Mouse (Mus musculus): ENCODE data around the gene Angptl6. TPM values are rescaled to one million over a fixed set of nuclear protein-coding genes. Genes with fewer than 3 reads are reported as not detected.

The Angptl6 gene
- polyA plus RNA-seq (2012; rRNA removed) = 8.1 and 9.3 TPM in 2 replicates
- polyA plus RNA-seq (2014; fragmentation: Nextera tagmentation; extraction: Ambion mirVana) = 6.8 and 7.6 TPM in 2 replicates

DNA sequence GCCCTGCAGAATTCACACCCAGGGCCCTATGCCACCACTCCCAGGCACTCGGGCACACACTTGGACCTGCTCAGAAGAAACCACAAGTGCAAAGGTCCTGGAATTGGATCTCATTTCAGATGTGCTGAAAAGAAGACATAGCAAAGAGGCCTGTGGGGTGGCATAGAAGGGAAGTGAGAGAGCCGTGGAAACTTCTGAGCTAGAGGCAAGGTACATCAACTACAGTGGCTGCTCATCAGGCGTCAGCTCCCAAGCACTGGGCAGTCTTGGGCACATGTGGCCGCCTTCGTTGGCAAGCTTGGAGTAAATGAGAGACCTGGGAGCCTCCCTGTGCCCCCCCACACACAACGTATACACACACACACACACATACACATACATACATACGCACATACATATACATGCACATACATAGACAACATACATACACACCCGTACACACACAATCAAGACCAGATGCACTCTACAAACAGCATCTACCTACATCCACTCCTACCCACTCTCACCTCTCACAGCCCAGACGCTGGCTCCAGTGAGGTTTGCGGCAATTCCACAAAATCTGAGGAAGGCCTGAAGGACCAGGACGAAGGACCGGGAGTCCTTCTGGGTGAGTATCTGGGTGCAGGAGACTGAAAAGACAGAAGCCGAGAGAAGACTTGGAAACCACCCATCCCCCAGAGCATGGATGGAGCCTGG is at the start of gene Angptl6:
Gene Angptl6 (minus strand): TSS at position 631 of the 696 bp plus-strand sequence.
- DNase-seq (ENCODE audit: low read depth in 3 of 3, low spot score in 3 of 3) = no peak
- Histone ChIP-seq H3K27me3 (ENCODE audit: control insufficient read depth, insufficient read depth, low read length) (no peaks in the 10 kb centered on the region), H3K4me3 (ENCODE audit: insufficient read depth in 1 of 2, low read depth in 2 of 2, low read length in 2 of 2) (peak within 1 kb of the TSS; percentile 47 to 57), H3K4me2 (ENCODE audit: low read depth) (peak within 1 kb of the TSS; percentile 92), H3K4me1 (replicated peaks; ENCODE audit: control insufficient read depth in 2 of 2, insufficient read depth in 2 of 2, low read length in 1 of 2) (peaks cover 4 to 6% of the 10 kb centered on the region in 2 experiments), H3K9me3 (ENCODE audit: control insufficient read depth, low read length) (no peaks in the 10 kb centered on the region), H3K27ac (peak within 1 kb of the TSS; percentile 81), H3K9ac (replicated peaks) (peak within 1 kb of the TSS; percentile 77), H3K36me3 (replicated peaks; ENCODE audit: control insufficient read depth, insufficient read depth, low read depth) (no peaks in the 10 kb centered on the region)
- TF ChIP-seq EP300 (IDR thresholded peaks at IDR 0.05; ENCODE audit: low read depth) (no peak), CTCF (IDR thresholded peaks at IDR 0.05; ENCODE audit: low read depth) (0 out of 2 replicates have a peak, but pooled peaks have one; percentile 8)
- 81% methylated on average over 13 of the region's 13 CpGs for WGBS (ENCODE audit: insufficient replicate concordance)
- ATAC-seq (ENCODE audit: insufficient read depth) = no peak

DNA sequence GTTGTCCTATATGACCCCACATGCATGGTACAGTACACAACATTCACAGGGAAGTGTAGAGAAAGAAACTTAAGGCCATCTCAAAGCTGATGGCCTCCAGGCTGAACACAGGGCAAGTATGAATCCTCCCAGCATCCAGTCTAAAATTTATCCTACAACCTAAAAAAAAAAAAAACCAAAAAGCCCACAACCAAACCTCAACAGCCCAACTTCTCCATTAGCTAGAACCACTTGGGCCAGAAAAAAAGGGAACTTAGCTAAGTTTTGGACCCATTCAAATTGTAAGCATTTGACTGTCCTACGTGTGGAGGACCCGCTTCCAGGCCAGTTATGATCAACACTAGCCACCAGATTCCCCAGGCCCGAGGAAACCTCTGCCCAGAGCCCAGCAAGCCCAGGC is 43.7 kb upstream of the Angptl6 start:
- no peak overlapping the region for H3K4me3 ChIP-seq (ENCODE audit: insufficient read depth in 1 of 2, low read depth in 2 of 2, low read length in 2 of 2)
- H3K27ac ChIP-seq = no peak overlapping the region
- H3K9me3 ChIP-seq (ENCODE audit: control insufficient read depth, low read length) = no peaks in the 10 kb centered on the region
- no peaks in the 10 kb centered on the region for H3K4me1 ChIP-seq (replicated peaks; ENCODE audit: control insufficient read depth in 2 of 2, insufficient read depth in 2 of 2, low read length in 1 of 2)
- DNase-seq (ENCODE audit: low read depth in 3 of 3, low spot score in 3 of 3) (no peak), ATAC-seq (ENCODE audit: insufficient read depth) (no peak)
- TF ChIP-seq CTCF (IDR thresholded peaks at IDR 0.05; ENCODE audit: low read depth) (no peak), EP300 (IDR thresholded peaks at IDR 0.05; ENCODE audit: low read depth) (no peak)
- H3K4me2 ChIP-seq (ENCODE audit: low read depth) = no peak overlapping the region
- 78% methylated on average over 3 of the region's 3 CpGs for WGBS (ENCODE audit: insufficient replicate concordance)
- H3K9ac ChIP-seq (replicated peaks) = no peak overlapping the region
- H3K27me3 ChIP-seq (ENCODE audit: control insufficient read depth, insufficient read depth, low read length) = no peaks in the 10 kb centered on the region
- peaks cover 98% of the 10 kb centered on the region for H3K36me3 ChIP-seq (replicated peaks; ENCODE audit: control insufficient read depth, insufficient read depth, low read depth)

DNA sequence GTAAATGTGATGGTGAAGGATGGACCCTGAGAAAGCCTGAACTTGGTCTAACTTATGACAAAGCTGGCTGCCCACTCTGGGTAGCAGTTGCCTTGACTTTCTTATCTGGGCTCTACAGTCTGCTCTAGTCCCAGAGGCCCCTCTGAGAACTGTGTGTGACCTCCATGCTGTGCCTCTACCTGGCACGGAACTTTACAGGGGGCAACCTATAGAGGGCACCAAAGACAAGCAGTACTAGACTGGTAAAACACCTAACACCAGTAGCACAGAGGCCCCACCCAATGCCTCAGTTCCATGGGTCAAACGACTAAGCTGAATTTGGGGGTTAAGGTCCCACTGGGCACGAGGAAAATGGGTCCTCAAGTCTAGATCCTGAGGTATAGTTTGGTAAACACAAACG is 36.6 kb upstream of the Angptl6 start:
- 65% methylated on average over 4 of the region's 4 CpGs for WGBS (ENCODE audit: insufficient replicate concordance)
- H3K9ac ChIP-seq (replicated peaks) = no peak overlapping the region
- no peak overlapping the region for H3K27ac ChIP-seq
- H3K9me3 ChIP-seq (ENCODE audit: control insufficient read depth, low read length) = no peaks in the 10 kb centered on the region
- TF ChIP-seq EP300 (IDR thresholded peaks at IDR 0.05; ENCODE audit: low read depth) (no peak), CTCF (IDR thresholded peaks at IDR 0.05; ENCODE audit: low read depth) (peak; percentile 74)
- peak; percentile 69; the same call in 1 of the 2 replicates for ATAC-seq (ENCODE audit: insufficient read depth)
- peak; percentile 28 to 37 (median 33) for DNase-seq (ENCODE audit: low read depth in 3 of 3, low spot score in 3 of 3)
- H3K4me1 ChIP-seq (replicated peaks; ENCODE audit: control insufficient read depth in 2 of 2, insufficient read depth in 2 of 2, low read length in 1 of 2) = no peaks in the 10 kb centered on the region
- H3K36me3 ChIP-seq (replicated peaks; ENCODE audit: control insufficient read depth, insufficient read depth, low read depth) = peaks cover 99% of the 10 kb centered on the region
- no peak overlapping the region for H3K4me3 ChIP-seq (ENCODE audit: insufficient read depth in 1 of 2, low read depth in 2 of 2, low read length in 2 of 2)
- no peak overlapping the region for H3K4me2 ChIP-seq (ENCODE audit: low read depth)
- no peaks in the 10 kb centered on the region for H3K27me3 ChIP-seq (ENCODE audit: control insufficient read depth, insufficient read depth, low read length)

DNA sequence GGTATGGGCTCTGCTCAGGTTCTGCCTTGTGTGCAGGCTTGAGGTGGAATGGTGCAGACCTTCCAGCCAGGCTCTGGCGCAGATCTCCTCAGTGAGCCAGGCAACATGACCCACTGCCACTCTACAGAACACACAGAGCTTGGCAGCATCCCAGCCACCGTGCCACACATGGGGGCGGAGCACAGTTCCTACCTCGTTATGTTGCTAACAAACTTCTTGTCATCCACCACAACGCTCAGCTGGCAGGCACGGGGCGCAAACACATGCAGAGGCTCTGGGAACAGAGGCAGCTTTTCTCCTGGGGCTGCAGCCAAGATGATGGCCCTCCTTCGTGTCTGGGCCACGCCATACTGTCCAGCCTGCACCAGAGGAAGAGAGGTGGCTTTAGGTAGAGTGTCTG is 30.4 kb upstream of the Angptl6 start:
- Histone ChIP-seq H3K36me3 (replicated peaks; ENCODE audit: control insufficient read depth, insufficient read depth, low read depth) (peaks cover 99% of the 10 kb centered on the region), H3K27me3 (ENCODE audit: control insufficient read depth, insufficient read depth, low read length) (no peaks in the 10 kb centered on the region), H3K27ac (no peak overlapping the region), H3K4me2 (ENCODE audit: low read depth) (no peak overlapping the region), H3K9ac (replicated peaks) (no peak overlapping the region), H3K4me3 (ENCODE audit: insufficient read depth in 1 of 2, low read depth in 2 of 2, low read length in 2 of 2) (no peak overlapping the region), H3K9me3 (ENCODE audit: control insufficient read depth, low read length) (no peaks in the 10 kb centered on the region), H3K4me1 (replicated peaks; ENCODE audit: control insufficient read depth in 2 of 2, insufficient read depth in 2 of 2, low read length in 1 of 2) (no peaks in the 10 kb centered on the region)
- no peak for TF ChIP-seq CTCF (IDR thresholded peaks at IDR 0.05; ENCODE audit: low read depth)
- no peak for TF ChIP-seq EP300 (IDR thresholded peaks at IDR 0.05; ENCODE audit: low read depth)
- WGBS (ENCODE audit: insufficient replicate concordance) = 89% methylated on average over 9 of the region's 9 CpGs
- ATAC-seq (ENCODE audit: insufficient read depth) (no peak), DNase-seq (ENCODE audit: low read depth in 3 of 3, low spot score in 3 of 3) (no peak)

DNA sequence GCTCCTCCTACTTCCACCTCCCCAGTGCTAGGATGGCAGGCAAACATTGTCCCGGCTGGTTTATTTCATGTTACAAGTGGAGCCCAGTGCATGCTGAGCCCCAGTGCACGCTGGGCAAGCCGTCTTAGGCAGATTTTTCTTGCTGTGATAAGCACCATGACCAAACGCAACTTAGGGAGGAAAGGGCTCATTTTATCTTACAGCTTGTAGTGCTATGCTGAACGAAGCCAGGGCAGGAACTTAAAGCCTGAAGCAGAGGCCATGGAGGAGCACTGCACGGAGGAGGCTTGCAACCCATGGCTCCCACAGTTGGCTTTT is 22.6 kb upstream of the Angptl6 start:
- Histone ChIP-seq H3K4me2 (ENCODE audit: low read depth) (peak overlapping the region; percentile 46), H3K27me3 (ENCODE audit: control insufficient read depth, insufficient read depth, low read length) (no peaks in the 10 kb centered on the region), H3K36me3 (replicated peaks; ENCODE audit: control insufficient read depth, insufficient read depth, low read depth) (peaks cover 22% of the 10 kb centered on the region), H3K27ac (peak overlapping the region; percentile 29), H3K9me3 (ENCODE audit: control insufficient read depth, low read length) (no peaks in the 10 kb centered on the region), H3K4me1 (replicated peaks; ENCODE audit: control insufficient read depth in 2 of 2, insufficient read depth in 2 of 2, low read length in 1 of 2) (peaks cover 7 to 19% of the 10 kb centered on the region in 2 experiments), H3K9ac (replicated peaks) (peak overlapping the region; percentile 20; the same call in 1 of the 2 replicates), H3K4me3 (ENCODE audit: insufficient read depth in 1 of 2, low read depth in 2 of 2, low read length in 2 of 2) (no peak overlapping the region)
- TF ChIP-seq CTCF (IDR thresholded peaks at IDR 0.05; ENCODE audit: low read depth) (no peak), EP300 (IDR thresholded peaks at IDR 0.05; ENCODE audit: low read depth) (no peak)
- DNase-seq (ENCODE audit: low read depth in 3 of 3, low spot score in 3 of 3) = peak in 2 of 3 experiments; percentile 42 to 46
- WGBS (ENCODE audit: insufficient replicate concordance) = 7% methylated on average over 6 of the region's 6 CpGs
- ATAC-seq (ENCODE audit: insufficient read depth) = peak; percentile 63
